Mouse (Mus musculus) T-helper 1 cell (primary cell): ENCODE results near the gene Cd36.

ENCODE experiments used
- in situ Hi-C: fragments of 300-600 bp; cut with MboI, MseI; formaldehyde crosslinking; loops from one replicate; pipeline ENCODE4 v1.15.1; 2025; ENCODE audit warnings: high pct_unique_total_duplicates

The Cd36 gene

DNA sequence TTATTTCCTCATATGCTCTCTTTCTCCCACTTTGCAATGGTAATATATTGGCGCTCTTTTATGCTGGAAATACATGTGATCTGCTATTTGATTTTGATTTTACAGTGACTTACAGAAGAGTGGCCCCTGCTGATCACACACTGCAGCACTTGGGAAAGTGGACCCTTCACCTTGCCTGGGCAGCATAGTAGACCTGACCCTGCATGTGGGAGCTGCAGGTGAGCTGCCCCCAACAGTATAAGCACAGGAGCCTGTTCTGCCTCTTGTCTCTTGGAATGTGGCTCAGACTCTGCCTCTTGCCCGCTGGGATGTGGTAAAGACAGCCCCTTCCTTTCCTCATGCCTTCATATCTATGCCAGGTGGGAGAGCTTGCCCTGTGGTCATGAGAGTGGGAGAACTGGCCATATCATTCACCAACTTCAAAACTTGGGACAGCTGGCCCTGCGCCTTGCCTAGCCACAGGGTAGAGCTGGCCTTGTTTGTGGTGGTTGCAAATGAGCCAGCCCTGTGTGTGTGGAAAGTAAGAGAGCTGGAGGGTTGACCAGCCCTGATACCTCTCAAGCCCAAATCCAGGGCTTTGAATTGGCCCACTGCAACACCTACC is 81.7 kb downstream of the Cd36 start:
- in situ Hi-C loops: loop anchor here (5.0 kb wide), 1 partner anchor 235 kb away; no protein-coding TSS in a partner anchor

DNA sequence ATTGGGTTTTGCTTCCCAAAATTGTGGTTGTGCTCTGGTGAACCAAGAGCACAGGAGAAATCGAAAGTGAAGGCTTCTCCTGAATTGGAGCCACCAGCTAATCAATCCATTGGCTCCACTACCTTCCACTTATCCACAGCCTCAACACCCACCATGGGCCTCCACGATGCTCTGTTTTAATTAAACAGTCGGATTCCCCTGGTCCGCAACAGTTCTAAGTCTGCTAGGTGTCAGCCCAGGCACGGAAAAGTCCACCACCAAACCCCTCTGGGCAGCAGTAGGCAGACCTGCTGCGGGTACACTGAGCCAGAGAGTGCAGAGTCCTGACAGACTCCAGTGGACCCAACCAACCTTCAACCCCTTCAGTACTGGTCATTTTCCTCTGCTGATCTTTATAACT is 112.0 kb downstream of the Cd36 start:
- in situ Hi-C loops: no loop called here

DNA sequence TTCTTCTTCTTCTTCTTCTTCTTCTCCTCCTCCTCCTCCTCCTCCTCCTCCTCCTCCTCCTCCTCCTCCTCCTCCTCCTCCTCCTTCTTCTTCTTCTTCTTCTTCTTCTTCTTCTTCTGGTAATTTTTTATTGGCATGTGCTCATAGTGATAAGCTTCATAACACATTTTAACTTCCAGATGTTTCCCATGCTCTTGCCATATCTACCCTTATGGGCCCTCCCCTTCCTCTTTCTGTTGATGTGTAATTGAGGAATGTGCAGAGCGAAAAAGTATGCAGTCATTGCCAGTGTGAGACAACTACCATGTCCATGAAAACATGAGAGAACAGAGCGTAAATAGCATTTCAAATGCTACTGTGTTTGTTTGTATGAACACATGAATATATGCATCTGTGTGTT is 118.3 kb downstream of the Cd36 start:
- in situ Hi-C loops: loop anchor here (25.0 kb wide), 1 partner anchor 833 kb away; no protein-coding TSS in a partner anchor

- in situ Hi-C loops: loop anchor here (25.0 kb wide), 1 partner anchor 829 kb away; no protein-coding TSS in a partner anchor
Observed at GRCm38 (mm10) chr5:17766006-17766677, 122.5 kb downstream of the Cd36 start.

DNA sequence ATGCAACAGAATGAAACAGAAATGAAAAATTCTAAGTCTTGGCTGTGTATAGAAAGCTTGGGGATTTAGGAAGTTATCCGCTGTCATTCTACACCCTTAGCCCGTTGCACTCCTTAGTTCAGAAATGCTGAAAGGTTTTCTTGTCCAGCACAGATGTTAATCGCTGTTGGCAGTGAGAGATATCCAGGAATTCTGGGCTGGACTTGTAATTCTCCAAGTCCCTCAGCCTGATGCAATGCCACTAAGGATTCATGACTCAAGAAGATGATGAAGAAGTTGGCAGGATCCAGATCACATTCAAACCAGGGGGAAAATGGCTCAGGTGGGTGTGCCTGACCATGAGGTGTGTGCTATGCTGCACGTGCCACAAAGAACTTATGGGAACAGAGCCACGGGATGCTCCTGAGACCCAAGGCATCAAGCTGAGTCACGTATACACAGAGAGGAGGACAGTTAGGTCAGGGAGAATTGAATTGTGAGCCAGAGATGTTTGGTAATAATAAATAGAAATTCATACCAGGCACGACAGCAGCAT is 135.1 kb downstream of the Cd36 start:
- in situ Hi-C loops: loop anchor here (25.0 kb wide), 1 partner anchor 816 kb away; no protein-coding TSS in a partner anchor

DNA sequence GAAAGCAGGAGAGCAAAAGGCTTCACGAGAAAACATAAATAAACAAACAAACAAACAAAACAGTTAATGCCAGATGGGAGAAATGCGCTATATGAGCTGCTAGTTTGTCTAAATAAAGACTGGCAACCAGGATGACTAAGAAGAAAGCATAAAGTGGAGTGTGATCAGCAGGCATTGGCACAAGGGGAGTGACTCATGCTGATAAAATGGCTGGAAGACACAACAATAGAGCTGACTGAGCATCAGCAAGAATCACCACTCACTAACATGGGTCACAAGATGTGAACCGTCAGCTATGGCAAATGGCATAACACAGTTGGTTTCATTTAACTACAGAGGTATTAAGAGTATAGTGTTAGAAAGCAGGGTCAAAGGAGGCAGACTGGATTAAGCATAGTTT is 140.3 kb downstream of the Cd36 start:
- in situ Hi-C loops: no loop called here

DNA sequence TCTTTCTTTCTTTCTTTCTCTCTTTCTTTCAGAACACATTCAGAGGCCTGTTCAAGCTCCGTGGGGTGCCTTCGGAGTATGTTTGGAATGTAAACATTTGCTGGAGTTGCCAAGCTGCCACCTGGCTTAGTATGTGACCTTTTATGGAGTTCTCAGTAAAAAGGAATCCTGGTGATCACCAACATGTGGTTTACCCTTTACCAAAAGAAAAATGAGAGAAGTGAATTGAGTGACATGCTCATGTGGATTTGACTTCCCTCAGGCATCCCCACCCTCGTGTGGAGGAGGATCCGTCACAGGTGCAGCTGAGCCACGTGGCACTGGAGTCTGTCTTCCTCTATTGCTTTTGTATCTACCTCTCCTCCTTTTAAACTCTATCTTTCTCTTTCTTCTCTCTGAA is 141.5 kb downstream of the Cd36 start:
- in situ Hi-C loops: no loop called here

GRCm38 (mm10) chr5:17746520-17746919 is 142.1 kb downstream of the Cd36 start:
- in situ Hi-C loops: no loop called here

DNA sequence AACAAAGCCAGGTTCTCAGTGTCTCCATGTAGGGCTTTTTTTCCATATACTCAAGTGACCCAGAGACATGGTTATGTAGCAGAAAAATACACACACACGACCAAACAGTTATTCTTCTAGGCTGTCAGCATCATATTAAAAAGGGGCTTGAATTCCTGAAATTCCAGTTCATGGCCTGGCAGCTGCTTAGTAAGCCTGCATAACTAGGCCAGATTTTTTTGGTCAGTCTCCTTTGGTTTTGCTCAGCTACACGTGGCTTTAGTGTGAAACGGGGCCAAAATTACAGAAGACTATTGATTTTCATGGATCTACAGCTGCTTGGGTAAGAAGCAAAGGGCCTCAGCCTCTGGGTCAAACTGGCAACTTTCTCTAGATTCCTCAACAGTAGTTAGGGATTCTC is 148.8 kb downstream of the Cd36 start:
- in situ Hi-C loops: no loop called here
